Mouse (Mus musculus) G1E (cell line): ENCODE data around the gene Gm7534.

Experiments used
- CTCF ChIP-seq: IDR thresholded peaks from 2 replicates; pipeline ENCODE4 v1.5.1; 2012; ENCODE audit warnings: low read depth, low read length, inconsistent platforms, mixed read lengths
- POLR2AphosphoS5 ChIP-seq: IDR thresholded peaks from 2 replicates; pipeline ENCODE4 v1.6.1; 2012; ENCODE audit warnings: low read depth, low read length, inconsistent platforms; ENCODE audit not compliant: insufficient replicate concordance
- TAL1 ChIP-seq: conservative IDR thresholded peaks from 2 replicates; pipeline ENCODE4 v1.6.1; 2012; ENCODE audit warnings: low read depth, low read length, inconsistent platforms, mixed read lengths

GRCm38 (mm10) chr4:134203340-134203896, 614 bp upstream of the Gm7534 start:
- TF ChIP-seq CTCF, result no peak
- no peak for TF ChIP-seq TAL1
- no peak for TF ChIP-seq POLR2AphosphoS5
